Mouse (Mus musculus) liver, embryonic 11.5 days (tissue): ENCODE measurements around the gene Tmem150c. TPM values are rescaled to one million over a fixed set of nuclear protein-coding genes. Genes with fewer than 3 reads are reported as not detected.

Experiments
- ATAC-seq: fragments of 200-750 bp; cut with Nextera tagmentation; replicated peaks from 2 replicates; pipeline ENCODE4 v1.8.0; 2017; ENCODE audit warnings: moderate number of reproducible peaks, mild to moderate bottlenecking, moderate TSS enrichment, moderate library complexity; ENCODE audit not compliant: low FRiP score
- DNase-seq: peaks from one replicate; pipeline ENCODE4 v3.0.0-alpha.2; 2017; ENCODE audit warnings: low spot score
- H3K27ac ChIP-seq: fragments of 300-500 bp; sonication (generic); 2 replicates; pipeline ENCODE4 v1.5.1; 2014; ENCODE audit warnings: mild to moderate bottlenecking, low read depth, low read length, control low read depth
- H3K27me3 ChIP-seq: fragments of 300-500 bp; sonication (generic); replicated peaks from 2 replicates; pipeline ENCODE4 v1.6.1; 2014; ENCODE audit warnings: low read length, mixed read lengths; ENCODE audit not compliant: control insufficient read depth, insufficient read depth
- H3K36me3 ChIP-seq: fragments of 300-500 bp; sonication (generic); 2 replicates; pipeline ENCODE4 v1.6.1; 2014; ENCODE audit warnings: mild to moderate bottlenecking, low read length, moderate library complexity, mixed read lengths; ENCODE audit not compliant: control insufficient read depth, insufficient read depth
- H3K4me1 ChIP-seq: fragments of 300-500 bp; sonication (generic); replicated peaks from 2 replicates; pipeline ENCODE4 v1.6.1; 2014; ENCODE audit warnings: low read length, mixed read lengths; ENCODE audit not compliant: control insufficient read depth, insufficient read depth
- H3K4me2 ChIP-seq: fragments of 300-500 bp; sonication (generic); 2 replicates; pipeline ENCODE4 v1.6.1; 2014; ENCODE audit warnings: mild to moderate bottlenecking, control low read depth, moderate library complexity
- H3K4me3 ChIP-seq: fragments of 300-500 bp; sonication (generic); 2 replicates; pipeline ENCODE4 v1.5.1; 2014; ENCODE audit warnings: low read depth, low read length, control low read depth
- H3K9ac ChIP-seq: fragments of 300-500 bp; sonication (generic); 2 replicates; pipeline ENCODE4 v1.6.1; 2014; ENCODE audit warnings: low read depth, low read length, control low read depth
- H3K9me3 ChIP-seq: fragments of 300-500 bp; sonication (generic); 2 replicates; pipeline ENCODE4 v1.6.1; 2016; ENCODE audit warnings: low read length, inconsistent platforms, mixed read lengths; ENCODE audit not compliant: control insufficient read depth
- WGBS: fragments of 180-500 bp; shearing (Covaris S2); extraction: QIAGEN DNeasy Blood & Tissue Kit; methylation state at CpG from one replicate; pipeline ENCODE4 v1.1.7; 2014; 5-methylcytosine and 5-hydroxymethylcytosine counted together
- polyA plus RNA-seq: library from polyadenylated mRNA; unstranded; fragments of >200 nt; fragmentation: Nextera tagmentation; extraction: Ambion mirVana; gene quantifications from 2 replicates; pipeline ENCODE4 v1.2.1, GENCODE M21; 2014

Tmem150c gene
- polyA plus RNA-seq, 1 experiment from 2014 or later, result 2.3 TPM

- no peak overlapping the region for H3K4me3 ChIP-seq
- H3K27ac ChIP-seq, result no peak overlapping the region
- H3K4me2 ChIP-seq, result no peak overlapping the region
- no peak overlapping the region for H3K9ac ChIP-seq
- 83% methylated on average over 1 of the region's 1 CpGs for WGBS
- no peaks in the 10 kb centered on the region for H3K36me3 ChIP-seq
- H3K27me3 ChIP-seq, result no peaks in the 10 kb centered on the region
- no peak for ATAC-seq
- H3K9me3 ChIP-seq, result no peaks in the 10 kb centered on the region
- no peaks in the 10 kb centered on the region for H3K4me1 ChIP-seq
- no peak for DNase-seq
These were observed 57.2 kb downstream of the Tmem150c start for GRCm38 (mm10) chr5:100102395-100102794.

DNA sequence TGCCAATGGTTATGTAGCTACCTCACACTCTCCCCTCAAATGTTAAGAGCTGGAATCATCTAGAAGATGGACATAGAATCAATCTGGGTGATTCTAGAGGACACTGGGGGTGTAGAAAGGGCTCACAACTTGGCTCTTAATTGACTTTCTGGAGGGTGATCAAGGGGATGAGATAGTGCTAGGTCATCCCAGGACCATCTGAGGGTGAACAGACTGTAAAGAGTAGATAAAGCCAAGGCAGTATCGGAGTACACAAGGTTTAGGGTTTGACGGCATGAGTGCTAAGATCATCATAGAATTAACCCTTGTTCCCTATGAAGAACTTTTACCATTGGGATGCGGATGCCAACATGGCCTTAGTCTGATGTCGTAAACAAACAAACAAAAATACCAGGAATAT lies 61.6 kb downstream of the Tmem150c start:
- H3K27me3 ChIP-seq, result no peaks in the 10 kb centered on the region
- H3K4me1 ChIP-seq, result no peaks in the 10 kb centered on the region
- no peak overlapping the region for H3K4me3 ChIP-seq
- no peaks in the 10 kb centered on the region for H3K9me3 ChIP-seq
- H3K27ac ChIP-seq, result no peak overlapping the region
- DNase-seq (no peak), ATAC-seq (no peak)
- 87% methylated on average over 4 of the region's 4 CpGs for WGBS
- H3K4me2 ChIP-seq, result no peak overlapping the region
- no peaks in the 10 kb centered on the region for H3K36me3 ChIP-seq
- no peak overlapping the region for H3K9ac ChIP-seq

DNA sequence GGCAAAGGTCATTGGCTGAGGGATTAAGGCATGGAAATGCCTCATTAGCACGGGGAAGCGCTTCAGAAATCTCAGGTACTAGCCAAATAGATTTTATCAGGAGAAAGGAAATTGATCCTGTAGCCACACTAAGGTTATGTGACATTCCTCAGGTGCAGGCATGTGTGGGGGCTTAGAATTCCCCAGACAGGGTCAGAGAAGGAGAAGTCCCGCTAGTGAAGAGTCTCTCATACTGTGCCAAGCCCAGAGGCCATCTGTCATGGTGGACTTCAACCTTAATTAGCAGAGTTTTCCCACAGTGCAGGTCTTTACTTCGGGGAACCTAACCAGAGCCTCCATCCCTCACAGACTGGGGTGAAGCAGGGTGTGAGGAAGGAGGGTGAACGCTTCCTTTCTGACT lies 62.7 kb downstream of the Tmem150c start:
- H3K9me3 ChIP-seq, result no peaks in the 10 kb centered on the region
- H3K4me3 ChIP-seq, result no peak overlapping the region
- WGBS, result 59% methylated on average over 5 of the region's 5 CpGs
- ATAC-seq (no peak), DNase-seq (no peak)
- no peak overlapping the region for H3K4me2 ChIP-seq
- no peak overlapping the region for H3K27ac ChIP-seq
- H3K36me3 ChIP-seq, result no peaks in the 10 kb centered on the region
- H3K4me1 ChIP-seq, result no peaks in the 10 kb centered on the region
- H3K27me3 ChIP-seq, result no peaks in the 10 kb centered on the region
- no peak overlapping the region for H3K9ac ChIP-seq

DNA sequence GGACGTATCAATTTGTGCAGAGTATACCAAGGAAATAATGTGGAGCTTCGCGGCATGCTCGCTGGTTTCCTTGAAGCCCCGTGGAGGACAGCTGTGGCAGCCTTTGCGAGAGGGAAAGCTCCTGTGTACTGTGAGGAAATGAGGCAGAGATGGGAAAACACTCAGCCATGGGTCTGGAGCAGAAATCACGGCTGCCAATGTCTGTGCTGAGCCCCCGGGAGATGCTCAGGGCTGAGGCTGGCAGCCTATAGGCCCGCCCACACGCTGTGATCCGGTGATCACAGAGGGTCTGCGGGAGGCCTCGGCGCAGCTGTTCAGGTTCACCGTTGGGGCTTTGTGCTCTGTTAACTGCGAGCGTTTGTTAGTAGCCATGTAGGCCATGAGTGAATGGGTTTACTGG lies 68.0 kb downstream of the Tmem150c start:
- no peaks in the 10 kb centered on the region for H3K9me3 ChIP-seq
- DNase-seq, result no peak
- H3K4me2 ChIP-seq, result no peak overlapping the region
- no peak overlapping the region for H3K9ac ChIP-seq
- no peak overlapping the region for H3K27ac ChIP-seq
- ATAC-seq, result no peak
- no peaks in the 10 kb centered on the region for H3K4me1 ChIP-seq
- H3K36me3 ChIP-seq, result no peaks in the 10 kb centered on the region
- 29% methylated on average over 17 of the region's 17 CpGs for WGBS
- no peak overlapping the region for H3K4me3 ChIP-seq
- H3K27me3 ChIP-seq, result no peaks in the 10 kb centered on the region

DNA sequence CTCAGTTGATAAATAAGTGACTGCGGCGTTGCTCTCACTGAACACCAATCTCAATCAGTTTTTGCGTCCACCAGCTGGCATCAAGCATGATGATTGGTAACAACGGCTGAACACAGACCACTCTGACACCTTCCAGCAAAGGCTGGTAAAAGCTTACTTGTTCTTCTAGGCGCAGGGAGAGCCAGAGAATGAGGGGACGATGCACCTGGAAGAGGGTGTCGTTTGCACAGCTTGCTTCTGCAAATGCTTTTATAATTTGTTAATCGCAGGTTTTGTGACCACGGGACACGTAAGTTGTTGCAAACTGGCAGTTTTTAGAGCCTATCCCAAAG lies 68.4 kb downstream of the Tmem150c start:
- 64% methylated on average over 10 of the region's 10 CpGs for WGBS
- H3K36me3 ChIP-seq, result no peaks in the 10 kb centered on the region
- no peaks in the 10 kb centered on the region for H3K4me1 ChIP-seq
- H3K27ac ChIP-seq, result no peak overlapping the region
- ATAC-seq (no peak), DNase-seq (no peak)
- H3K27me3 ChIP-seq, result no peaks in the 10 kb centered on the region
- no peak overlapping the region for H3K9ac ChIP-seq
- H3K9me3 ChIP-seq, result no peaks in the 10 kb centered on the region
- H3K4me2 ChIP-seq, result no peak overlapping the region
- H3K4me3 ChIP-seq, result no peak overlapping the region

DNA sequence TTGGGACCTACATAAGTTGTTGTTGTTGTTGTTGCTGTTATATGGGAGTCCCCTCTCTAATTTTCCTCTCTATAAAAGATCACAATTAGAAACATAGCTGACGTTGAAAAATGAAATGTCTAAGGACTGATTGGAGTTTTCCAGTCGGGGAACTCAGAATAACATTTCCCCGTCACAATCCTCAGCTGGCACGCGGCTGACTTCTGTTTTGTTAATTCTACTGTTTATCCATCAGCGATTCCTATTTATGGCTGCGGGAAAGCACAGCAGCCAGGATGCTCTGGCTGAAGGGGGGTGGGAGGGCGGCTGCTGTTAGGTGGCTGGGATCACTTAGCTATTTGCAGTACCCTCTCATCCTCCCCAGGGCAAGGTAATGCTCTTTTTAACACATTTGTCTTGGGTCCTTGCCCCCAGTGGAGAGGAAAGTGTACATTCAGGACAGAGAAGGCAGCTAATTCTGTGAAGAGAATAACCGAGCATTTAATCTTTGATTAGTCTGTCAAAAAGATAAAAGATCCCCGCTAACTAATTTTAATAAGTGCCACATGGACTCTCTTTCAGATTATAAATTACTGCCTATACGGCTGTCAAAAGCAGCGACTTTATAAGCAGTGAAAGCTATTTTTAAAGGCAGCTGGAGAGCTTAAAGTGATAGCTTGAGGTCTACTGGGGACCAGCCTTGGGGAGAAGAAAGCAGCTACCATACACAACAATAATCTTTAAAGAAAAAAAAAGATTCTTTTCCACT lies 68.9 kb downstream of the Tmem150c start:
- H3K9me3 ChIP-seq, result no peaks in the 10 kb centered on the region
- H3K4me2 ChIP-seq, result no peak overlapping the region
- no peaks in the 10 kb centered on the region for H3K4me1 ChIP-seq
- H3K36me3 ChIP-seq, result no peaks in the 10 kb centered on the region
- no peak overlapping the region for H3K9ac ChIP-seq
- no peak for ATAC-seq
- H3K4me3 ChIP-seq, result no peak overlapping the region
- 63% methylated on average over 12 of the region's 12 CpGs for WGBS
- H3K27ac ChIP-seq, result no peak overlapping the region
- H3K27me3 ChIP-seq, result no peaks in the 10 kb centered on the region
- DNase-seq, result no peak

DNA sequence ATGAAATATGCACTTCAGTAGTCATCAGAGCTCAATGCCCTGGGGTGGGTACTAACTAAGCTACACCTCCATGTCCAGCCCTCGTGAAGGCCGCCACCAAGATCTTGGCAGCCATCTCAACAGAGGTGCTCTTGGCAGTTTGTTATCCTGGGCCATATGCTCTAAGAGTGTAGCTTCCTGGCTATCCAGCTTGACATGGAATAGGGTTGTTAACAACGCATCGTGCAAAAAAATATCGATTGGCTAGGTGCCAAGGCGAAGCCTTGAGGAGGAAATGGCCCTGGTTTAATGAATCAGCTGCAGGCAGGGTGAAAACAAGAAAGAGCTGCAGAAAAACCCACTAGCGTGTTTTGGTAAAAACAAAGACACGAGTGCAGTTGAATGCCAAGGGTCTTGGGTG lies 74.5 kb downstream of the Tmem150c start:
- Histone ChIP-seq H3K27ac (no peak overlapping the region), H3K4me3 (no peak overlapping the region), H3K4me2 (no peak overlapping the region), H3K9me3 (no peaks in the 10 kb centered on the region), H3K27me3 (no peaks in the 10 kb centered on the region), H3K4me1 (no peaks in the 10 kb centered on the region), H3K36me3 (no peaks in the 10 kb centered on the region), H3K9ac (no peak overlapping the region)
- WGBS, result 82% methylated on average over 8 of the region's 8 CpGs
- ATAC-seq, result no peak
- no peak for DNase-seq

- Histone ChIP-seq H3K36me3 (no peaks in the 10 kb centered on the region), H3K27me3 (no peaks in the 10 kb centered on the region), H3K4me3 (no peak overlapping the region), H3K9me3 (no peaks in the 10 kb centered on the region), H3K9ac (no peak overlapping the region), H3K4me2 (no peak overlapping the region), H3K27ac (no peak overlapping the region), H3K4me1 (0 out of 2 replicates have a peak, but pooled peaks cover 2% of the 10 kb centered on the region)
- ATAC-seq, result no peak
- 85% methylated on average over 12 of the region's 12 CpGs for WGBS
- no peak for DNase-seq
These were observed 75.5 kb downstream of the Tmem150c start for GRCm38 (mm10) chr5:100083953-100084562.

GRCm38 (mm10) chr5:100082006-100082405 lies 77.6 kb downstream of the Tmem150c start:
- Histone ChIP-seq H3K4me3 (no peak overlapping the region), H3K36me3 (no peaks in the 10 kb centered on the region), H3K27me3 (no peaks in the 10 kb centered on the region), H3K27ac (no peak overlapping the region), H3K9ac (no peak overlapping the region), H3K9me3 (no peaks in the 10 kb centered on the region), H3K4me1 (0 out of 2 replicates have a peak, but pooled peaks cover 2% of the 10 kb centered on the region), H3K4me2 (no peak overlapping the region)
- WGBS, result 65% methylated on average over 4 of the region's 4 CpGs
- DNase-seq (no peak), ATAC-seq (no peak)
